Mouse (Mus musculus): ENCODE data around the gene Gm49352. TPM values are rescaled to one million over a fixed set of nuclear protein-coding genes. Genes with fewer than 3 reads are reported as not detected.
"Not testable (repeated sequence)": the region's sequence is repeated elsewhere in the genome, so short reads cannot be mapped to it uniquely, and the experiment has no call there.

Gm49352 gene
- not detected in 2 replicates for polyA plus RNA-seq (2014; fragmentation: Nextera tagmentation; extraction: Ambion mirVana)

GRCm38 (mm10) chr13:61568074-61568473 is at the start of gene Gm49352:
Gene Gm49352, minus strand, starts transcription at chr13:61568174.
- H3K4me1 ChIP-seq (replicated peaks; ENCODE audit: control insufficient read depth, insufficient read depth, low read length); H3K4me2 ChIP-seq (replicated peaks; ENCODE audit: low read depth, low read length); H3K9ac ChIP-seq (ENCODE audit: low read depth, low read length); H3K27ac ChIP-seq (ENCODE audit: low read depth, low read length); DNase-seq (ENCODE audit: low spot score); H3K36me3 ChIP-seq (ENCODE audit: control insufficient read depth, insufficient read depth, low read length); H3K27me3 ChIP-seq (ENCODE audit: control insufficient read depth, insufficient read depth, low read length); ATAC-seq (ENCODE audit: low FRiP score); H3K9me3 ChIP-seq (ENCODE audit: control insufficient read depth, low read length); H3K4me3 ChIP-seq (ENCODE audit: low read depth, low read length): not testable (repeated sequence)
- 40% methylated on average over 1 of the region's 1 CpGs for WGBS

GRCm38 (mm10) chr13:61570027-61570426 is 2.1 kb upstream of the Gm49352 start, which contains the start of gene Cts3:
Gene Cts3, minus strand, starts transcription at chr13:61570127.
- H3K9ac ChIP-seq (ENCODE audit: low read depth, low read length) = no peak within 1 kb of the TSS
- H3K36me3 ChIP-seq (ENCODE audit: control insufficient read depth, insufficient read depth, low read length) = no peaks in the 10 kb centered on the region
- ATAC-seq (ENCODE audit: low FRiP score) (no peak), DNase-seq (ENCODE audit: low spot score) (no peak)
- H3K4me2 ChIP-seq (replicated peaks; ENCODE audit: low read depth, low read length) = no peak within 1 kb of the TSS
- no peak within 1 kb of the TSS for H3K27ac ChIP-seq (ENCODE audit: low read depth, low read length)
- no peaks in the 10 kb centered on the region for H3K4me1 ChIP-seq (replicated peaks; ENCODE audit: control insufficient read depth, insufficient read depth, low read length)
- H3K9me3 ChIP-seq (ENCODE audit: control insufficient read depth, low read length) = no peaks in the 10 kb centered on the region; the same call in 1 of the 2 replicates
- H3K4me3 ChIP-seq (ENCODE audit: low read depth, low read length) = no peak within 1 kb of the TSS
- H3K27me3 ChIP-seq (ENCODE audit: control insufficient read depth, insufficient read depth, low read length) = no peaks in the 10 kb centered on the region

GRCm38 (mm10) chr13:61541631-61542030 is 26.3 kb downstream of the Gm49352 start, which contains the start of gene Ctsm:
Gene Ctsm, minus strand, starts transcription at chr13:61541839.
- H3K4me1 ChIP-seq (replicated peaks; ENCODE audit: control insufficient read depth, insufficient read depth, low read length) = no peaks in the 10 kb centered on the region
- peaks cover 3% of the 10 kb centered on the region for H3K9me3 ChIP-seq (ENCODE audit: control insufficient read depth, low read length)
- 77% methylated on average over 4 of the region's 4 CpGs for WGBS

More at GRCm38 (mm10) chr13:61541631-61542030, 26.3 kb downstream of the Gm49352 start, which contains the start of gene Ctsm:
- no peak for DNase-seq (ENCODE audit: low spot score)
- Histone ChIP-seq H3K4me3 (ENCODE audit: low read depth, low read length) (no peak within 1 kb of the TSS), H3K9ac (ENCODE audit: low read depth, low read length) (no peak within 1 kb of the TSS), H3K36me3 (ENCODE audit: control insufficient read depth, insufficient read depth, low read length) (no peaks in the 10 kb centered on the region), H3K4me2 (replicated peaks; ENCODE audit: low read depth, low read length) (no peak within 1 kb of the TSS), H3K27ac (ENCODE audit: low read depth, low read length) (no peak within 1 kb of the TSS), H3K27me3 (ENCODE audit: control insufficient read depth, insufficient read depth, low read length) (no peaks in the 10 kb centered on the region)
- ATAC-seq (ENCODE audit: low FRiP score) = no peak

Other genes with a start within 250 kb of the Gm49352 start
- not detected in 2 replicates for gene Cts7, start 210.0 kb downstream of the Gm49352 start, polyA plus RNA-seq (2014; fragmentation: Nextera tagmentation; extraction: Ambion mirVana)
- gene Ctsm, start 26.3 kb downstream of the Gm49352 start, polyA plus RNA-seq (2014; fragmentation: Nextera tagmentation; extraction: Ambion mirVana) = not detected in 2 replicates
- gene Cts3, start 2.0 kb upstream of the Gm49352 start, polyA plus RNA-seq (2014; fragmentation: Nextera tagmentation; extraction: Ambion mirVana) = not detected in 2 replicates

All from hindbrain, embryonic 11.5 days (tissue).